Mouse (Mus musculus) thymus, postnatal 4 days (tissue): ENCODE measurements at regions not wholly inside any gene's neighbourhood (a gene's known extent, or its start where the extent isn't known, plus 50 kb on each side); places are given as distances from the start of the nearest gene placed in this dataset.

ENCODE experiments used
- DNase-seq: peaks from one replicate; pipeline ENCODE4 v3.0.0; 2021

DNA sequence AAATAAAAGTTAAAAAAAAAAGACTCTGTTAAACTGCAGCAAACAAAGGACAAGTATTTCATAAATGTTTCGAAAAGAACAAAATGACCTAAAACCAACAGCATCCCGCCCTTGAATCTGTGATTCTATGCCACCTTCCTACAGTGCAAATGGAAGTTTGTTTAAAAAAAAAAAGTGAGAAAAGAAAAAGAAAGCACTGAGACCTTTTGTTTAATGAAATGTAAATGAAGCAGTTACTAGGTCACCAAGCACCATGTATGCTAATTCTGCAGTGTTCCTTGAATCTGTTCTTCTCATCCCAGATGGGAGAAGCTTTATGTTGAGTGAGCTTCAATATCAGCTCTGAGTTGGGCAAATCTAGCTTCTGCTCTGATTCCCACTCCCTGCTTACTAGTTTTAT, 64.8 kb downstream of the Dnajb9 start:
- DNase-seq, result no peak

GRCm38 (mm10) chr12:44139026-44139425, 71.1 kb downstream of the Dnajb9 start:
- DNase-seq, result no peak

- no peak for DNase-seq
Observed at GRCm38 (mm10) chr12:44128874-44129273, 81.3 kb downstream of the Dnajb9 start.

GRCm38 (mm10) chr12:44105085-44105484, 105.0 kb downstream of the Dnajb9 start:
- DNase-seq, result no peak

DNA sequence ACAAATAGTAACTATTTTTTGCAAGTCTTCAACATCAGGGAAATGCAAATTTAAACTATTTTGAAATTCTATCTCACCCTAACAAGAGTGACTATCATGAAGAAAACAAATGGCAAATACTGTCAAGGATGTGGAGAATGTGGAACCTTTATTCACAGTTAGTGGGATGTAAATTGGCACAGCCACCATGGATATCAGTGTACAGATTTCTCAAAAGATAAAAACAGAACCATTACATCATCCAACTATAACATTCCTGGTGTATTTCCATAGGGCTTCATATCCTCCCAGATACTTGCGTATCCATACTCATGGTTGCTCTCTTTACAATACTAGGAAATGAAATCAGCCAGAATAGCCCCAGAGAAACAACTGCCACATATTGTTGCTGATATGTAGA, 110.9 kb downstream of the Dnajb9 start:
- DNase-seq, result no peak

- DNase-seq, result no peak
Observed at GRCm38 (mm10) chr12:44071766-44072165, 138.4 kb downstream of the Dnajb9 start.

GRCm38 (mm10) chr12:44056493-44057163, 153.5 kb downstream of the Dnajb9 start:
- no peak for DNase-seq

DNA sequence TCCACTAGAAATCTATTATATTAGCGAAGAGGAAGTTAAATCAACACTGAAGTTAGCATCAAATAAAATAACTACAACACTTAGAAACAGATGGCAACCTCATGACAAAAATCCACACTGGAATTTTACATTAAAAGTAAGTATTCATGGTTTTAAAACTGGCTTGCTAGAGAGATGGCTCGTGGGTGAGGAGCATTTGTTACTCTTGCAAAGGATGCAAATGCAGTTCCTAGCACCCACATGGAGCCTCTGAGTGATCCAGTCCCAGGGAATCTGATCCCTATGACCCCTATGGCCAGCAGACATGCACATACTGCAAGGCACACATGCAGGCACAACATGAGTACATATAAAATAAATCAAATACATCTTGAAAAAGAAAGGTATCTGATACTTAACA, 164.3 kb downstream of the Dnajb9 start:
- no peak for DNase-seq

DNA sequence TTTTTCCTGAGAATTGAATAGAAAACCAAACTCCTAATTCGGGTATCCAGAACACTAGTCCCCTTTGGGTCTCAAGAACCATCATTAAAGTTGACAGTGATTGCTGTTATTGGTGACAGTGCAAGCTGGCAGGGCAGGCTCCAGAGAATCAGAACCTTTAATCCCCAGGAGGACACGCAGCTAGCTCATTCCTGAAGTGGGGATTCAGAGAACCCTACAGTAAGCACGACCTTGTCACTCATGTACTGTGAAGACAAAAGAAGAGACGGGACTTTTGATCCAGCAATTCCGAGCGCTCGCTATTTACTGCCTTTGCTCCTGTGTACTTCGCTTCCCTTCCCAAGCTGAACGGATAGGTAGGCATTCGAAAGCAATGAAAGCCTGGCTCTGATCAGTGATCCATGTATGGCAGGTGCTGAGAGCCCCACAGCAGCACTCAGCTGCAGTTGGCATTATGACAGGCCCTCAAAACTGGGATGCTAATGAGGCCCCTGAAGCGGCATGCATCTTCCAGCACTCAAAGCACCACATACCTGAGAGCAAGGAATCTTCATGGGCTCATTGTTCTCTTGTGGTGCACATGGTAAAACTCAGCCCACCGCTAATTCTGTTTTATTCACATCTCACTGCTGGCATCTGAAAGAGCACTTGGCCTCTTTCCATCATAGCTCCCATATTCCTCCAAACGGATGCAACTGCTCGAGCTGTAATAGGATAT, 165.6 kb downstream of the Dnajb9 start:
- DNase-seq, result no peak

- no peak for DNase-seq
Observed at GRCm38 (mm10) chr12:44006795-44007194, 203.3 kb downstream of the Dnajb9 start.

GRCm38 (mm10) chr12:43983548-43983947, 226.6 kb downstream of the Dnajb9 start:
- no peak for DNase-seq

DNA sequence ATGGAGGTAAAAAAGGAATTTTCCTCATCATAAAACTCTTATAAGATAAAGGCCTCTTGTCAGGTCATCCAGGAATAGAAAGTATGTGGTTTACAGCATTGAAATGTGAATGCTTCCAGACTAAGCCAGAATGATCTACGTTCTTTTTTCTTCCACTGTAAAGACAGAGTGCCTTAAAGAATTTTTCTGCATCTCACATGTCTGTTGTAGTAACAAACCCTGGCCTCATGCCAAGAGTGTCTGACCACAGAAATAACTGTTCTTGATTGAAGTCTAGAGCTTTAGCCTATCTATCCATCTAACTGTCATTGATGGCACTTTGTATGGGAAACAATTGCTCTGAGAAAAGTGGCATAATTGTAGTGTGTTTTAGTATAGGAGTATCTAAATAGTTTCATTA, 246.2 kb downstream of the Dnajb9 start:
- DNase-seq, result no peak

GRCm38 (mm10) chr12:43962551-43963120, 247.5 kb downstream of the Dnajb9 start:
- no peak for DNase-seq

GRCm38 (mm10) chr12:43924228-43924627, 285.9 kb downstream of the Dnajb9 start:
- no peak for DNase-seq

DNA sequence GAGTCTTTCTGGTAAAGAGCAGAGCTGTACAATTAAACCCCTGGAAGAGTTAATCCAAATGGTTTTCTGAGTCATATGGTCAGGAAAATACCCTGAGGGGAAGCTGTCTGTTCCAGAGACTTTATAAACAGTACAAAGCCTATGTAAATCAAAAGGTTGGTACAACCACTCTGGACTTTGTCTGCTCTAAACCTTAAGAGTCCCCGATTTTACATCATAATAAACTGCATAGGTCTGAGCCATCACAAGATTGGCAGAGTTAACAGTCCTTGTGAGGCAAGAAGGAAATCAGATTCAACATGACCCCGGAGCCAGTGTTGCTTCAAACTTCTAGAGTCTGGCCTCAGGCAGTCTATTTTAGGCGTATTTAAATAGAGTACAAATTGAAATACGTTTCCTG, 289.7 kb downstream of the Dnajb9 start:
- DNase-seq, result no peak

DNA sequence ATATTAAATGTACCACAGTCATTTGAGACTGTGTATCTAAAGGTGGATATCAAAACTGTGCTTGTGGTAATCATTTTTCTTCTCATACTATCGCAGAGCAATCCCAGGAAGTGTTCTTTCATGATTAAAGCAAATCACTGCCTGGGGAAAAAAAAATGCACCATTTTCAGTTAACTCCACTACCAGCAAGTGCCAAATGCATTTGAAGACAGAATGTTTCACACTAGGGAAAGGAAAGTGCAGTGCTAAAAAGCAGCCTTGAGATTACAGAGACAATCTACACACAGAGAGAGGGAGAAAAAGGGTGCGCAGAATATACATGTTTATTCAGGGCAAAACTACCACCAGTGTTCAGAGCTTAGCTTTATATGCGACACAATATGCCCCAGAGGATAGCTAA, 291.0 kb downstream of the Dnajb9 start:
- DNase-seq, result no peak

- no peak for DNase-seq
Observed at GRCm38 (mm10) chr12:43916779-43917178, 293.3 kb downstream of the Dnajb9 start.

- DNase-seq, result no peak
Observed at GRCm38 (mm10) chr12:43899273-43899672, 310.9 kb downstream of the Dnajb9 start.

DNA sequence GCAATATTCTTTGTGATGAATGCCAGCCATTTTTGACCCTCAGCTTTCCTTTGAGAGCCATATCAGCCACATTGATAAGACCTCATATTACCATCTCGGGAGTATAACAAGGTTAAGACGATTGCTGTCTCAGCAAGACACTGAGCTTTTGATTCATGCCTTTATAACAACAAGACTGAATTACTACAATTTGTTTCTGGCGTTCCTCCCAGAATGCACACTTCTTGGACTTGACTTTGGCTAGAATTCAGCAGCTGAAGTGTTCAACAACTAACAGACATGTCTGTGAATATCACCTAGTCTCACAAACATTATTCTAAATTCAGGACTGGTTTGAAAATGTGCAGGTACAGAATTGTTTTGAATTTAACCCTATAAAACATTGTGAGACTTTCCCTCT, 324.5 kb downstream of the Dnajb9 start:
- no peak for DNase-seq

DNA sequence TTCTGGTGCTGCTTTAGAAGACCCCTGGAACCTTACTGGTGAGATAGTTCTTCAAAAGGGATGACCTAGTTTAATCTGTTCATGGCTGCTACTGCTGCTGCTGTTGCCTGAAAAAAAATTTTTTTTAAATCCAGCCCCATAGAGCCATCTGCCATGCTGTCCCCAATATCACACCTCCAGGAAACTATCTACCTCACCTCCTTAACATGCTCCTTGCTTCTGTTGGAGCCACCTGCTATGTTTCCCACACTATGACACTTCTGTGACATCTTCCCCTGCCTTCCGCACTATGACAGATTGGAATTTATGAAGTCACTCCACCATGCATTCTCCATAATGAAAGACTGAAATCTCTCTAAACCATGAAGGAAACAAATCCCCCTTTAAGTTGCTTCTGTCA, 349.6 kb downstream of the Dnajb9 start:
- DNase-seq, result no peak

- no peak for DNase-seq
Observed at GRCm38 (mm10) chr12:43856370-43856769, 353.8 kb downstream of the Dnajb9 start.

DNA sequence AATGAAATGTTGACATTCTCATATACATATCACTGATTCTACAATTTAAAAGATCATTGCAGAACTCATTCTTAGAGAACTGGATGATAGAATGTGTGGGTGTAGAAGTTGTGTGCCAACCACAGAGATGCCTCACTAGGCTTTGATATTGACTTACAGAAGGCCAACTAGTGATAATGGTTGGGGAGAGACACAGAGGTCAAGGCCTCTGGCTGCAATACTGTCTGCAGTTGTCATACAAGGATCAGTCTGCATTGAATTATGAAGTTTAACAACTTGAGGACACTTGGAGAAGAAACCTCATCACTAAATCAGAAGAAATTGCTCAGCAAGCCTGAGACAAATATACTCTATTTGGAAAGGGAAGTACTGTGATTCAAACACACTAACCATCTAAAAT, 357.9 kb downstream of the Dnajb9 start:
- DNase-seq, result no peak

DNA sequence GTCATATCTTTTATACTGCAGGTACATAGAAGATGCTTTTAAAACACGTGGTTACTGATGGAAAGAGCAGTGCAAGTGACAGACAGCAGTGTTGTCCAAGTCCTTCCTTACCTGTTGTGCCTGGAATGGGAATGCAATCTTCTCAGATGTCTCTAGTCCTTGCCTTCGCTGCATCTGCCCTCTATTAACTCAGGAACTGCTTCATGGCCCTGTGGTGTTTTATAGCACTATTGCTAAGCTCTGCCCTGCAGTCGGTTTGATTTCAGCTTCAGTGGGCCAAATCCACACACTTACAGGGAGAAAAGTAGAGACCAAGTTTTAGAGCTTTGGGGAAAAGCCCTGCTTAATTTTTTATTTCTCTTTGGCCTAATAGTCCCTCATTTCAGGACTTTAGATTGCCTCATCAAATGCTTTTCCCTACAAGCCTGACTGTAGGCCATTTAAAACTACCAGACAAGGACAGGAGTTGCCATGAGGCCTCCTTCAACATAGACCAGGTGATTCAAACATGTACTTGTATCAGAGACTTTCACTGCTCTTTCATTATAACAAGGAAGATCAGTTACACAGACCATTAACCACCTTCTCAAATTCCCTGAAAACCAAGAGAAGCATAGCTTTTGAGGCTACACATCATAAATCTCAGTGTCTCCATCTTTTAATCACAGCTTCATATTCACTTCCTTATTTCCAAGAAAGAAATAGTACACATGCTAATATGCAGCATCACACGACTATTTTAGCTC, 358.7 kb downstream of the Dnajb9 start:
- DNase-seq, result no peak
